Mouse (Mus musculus) lung, adult 2 months (tissue): ENCODE data around the gene Ccdc181. TPM values are rescaled to one million over a fixed set of nuclear protein-coding genes. Genes with fewer than 3 reads are reported as not detected.
"Not testable (repeated sequence)": the region's sequence is repeated elsewhere in the genome, so short reads cannot be mapped to it uniquely, and the experiment has no call there.

Experiments used
- DNase-seq: peaks from one replicate; pipeline ENCODE4 v3.0.0; 2022
- H3K4me1 ChIP-seq: fragments of 200-500 bp; 2 replicates; pipeline ENCODE4 v1.6.1; 2011; ENCODE audit warnings: low read length; ENCODE audit not compliant: control insufficient read depth, insufficient read depth
- H3K4me3 ChIP-seq: fragments of 200-500 bp; replicated peaks from 2 replicates; pipeline ENCODE3; 2011; ENCODE audit warnings: low read depth, mild to moderate bottlenecking, control low read depth, low read length; ENCODE audit errors: extremely low read depth
- CTCF ChIP-seq: fragments of 200-500 bp; IDR thresholded peaks from 2 replicates; pipeline ENCODE4 v1.5.1; 2011; ENCODE audit warnings: mild to moderate bottlenecking, low read length, control low read depth; ENCODE audit not compliant: insufficient read depth
- POLR2A ChIP-seq: fragments of 200-500 bp; IDR thresholded peaks from 2 replicates; pipeline ENCODE4 v1.6.1; 2011; ENCODE audit warnings: low read depth, mild to moderate bottlenecking, control low read depth, low read length, borderline replicate concordance; ENCODE audit errors: extremely low read depth
- WGBS: fragments of 180-500 bp; shearing (Covaris S2); methylation state at CpG from one replicate; pipeline ENCODE4 v1.1.7; 2018; 5-methylcytosine and 5-hydroxymethylcytosine counted together
- polyA plus RNA-seq: library from polyadenylated mRNA; depleted of rRNA; stranded (reverse); fragments of >200 nt; gene quantifications from 2 replicates; pipeline ENCODE4 v1.2.3, GENCODE M21; 2012; rRNA removed

Ccdc181 gene
- polyA plus RNA-seq, result 3.4 and 5.5 TPM in 2 replicates

- TF ChIP-seq POLR2A, result peak; percentile 61; the same call in 1 of the 2 replicates
- TF ChIP-seq CTCF, result no peak
- peaks cover 3% of the 10 kb centered on the region; the same call in 1 of the 2 replicates for H3K4me1 ChIP-seq
- H3K4me3 ChIP-seq, result peak within 1 kb of the TSS; percentile 87
- DNase-seq, result peak; percentile 90
- under 1% methylated on average over 31 of the region's 31 CpGs for WGBS
Observed at GRCm38 (mm10) chr1:164275455-164275954, at the start of gene Ccdc181. Ccdc181 (plus strand) TSS chr1:164275585.

GRCm38 (mm10) chr1:164231937-164232570 lies 43.3 kb upstream of the Ccdc181 start:
- not testable (repeated sequence) for H3K4me3 ChIP-seq, H3K4me1 ChIP-seq, DNase-seq
- 78% methylated on average over 2 of the region's 4 CpGs for WGBS

- Histone ChIP-seq H3K4me3 (no peak overlapping the region), H3K4me1 (no peaks in the 10 kb centered on the region)
- DNase-seq, result no peak
- WGBS, result 77% methylated on average over 1 of the region's 1 CpGs
- TF ChIP-seq POLR2A, result no peak
- TF ChIP-seq CTCF, result no peak
Observed at GRCm38 (mm10) chr1:164233447-164233846, 41.9 kb upstream of the Ccdc181 start.

GRCm38 (mm10) chr1:164235078-164235477 lies 40.3 kb upstream of the Ccdc181 start:
- no peak for DNase-seq
- 50% methylated on average over 7 of the region's 7 CpGs for WGBS
- Histone ChIP-seq H3K4me3 (no peak overlapping the region), H3K4me1 (no peaks in the 10 kb centered on the region)
- TF ChIP-seq POLR2A (no peak), CTCF (no peak)

- TF ChIP-seq POLR2A (no peak), CTCF (no peak)
- no peak for DNase-seq
- H3K4me3 ChIP-seq, result no peak overlapping the region
- no peaks in the 10 kb centered on the region for H3K4me1 ChIP-seq
- WGBS, result 47% methylated on average over 7 of the region's 7 CpGs
Observed at GRCm38 (mm10) chr1:164236078-164236477, 39.3 kb upstream of the Ccdc181 start.

GRCm38 (mm10) chr1:164241494-164241893 lies 33.9 kb upstream of the Ccdc181 start:
- Histone ChIP-seq H3K4me1 (no peaks in the 10 kb centered on the region), H3K4me3 (no peak overlapping the region)
- WGBS, result 80% methylated on average over 2 of the region's 2 CpGs
- TF ChIP-seq CTCF (no peak), POLR2A (no peak)
- no peak for DNase-seq

- no peak for DNase-seq
- H3K4me3 ChIP-seq, result no peak overlapping the region
- no peaks in the 10 kb centered on the region for H3K4me1 ChIP-seq
- TF ChIP-seq POLR2A (no peak), CTCF (no peak)
- WGBS, result 60% methylated on average over 8 of the region's 8 CpGs
Observed at GRCm38 (mm10) chr1:164242809-164243208, 32.6 kb upstream of the Ccdc181 start.

- Histone ChIP-seq H3K4me1 (peaks cover 9% of the 10 kb centered on the region; the same call in 1 of the 2 replicates), H3K4me3 (no peak overlapping the region)
- no peak for DNase-seq
- TF ChIP-seq POLR2A (no peak), CTCF (no peak)
- 54% methylated on average over 8 of the region's 8 CpGs for WGBS
Observed at GRCm38 (mm10) chr1:164247442-164247841, 27.9 kb upstream of the Ccdc181 start.

GRCm38 (mm10) chr1:164247971-164248370 lies 27.4 kb upstream of the Ccdc181 start:
- DNase-seq, result peak; percentile 14
- TF ChIP-seq CTCF (no peak), POLR2A (no peak)
- Histone ChIP-seq H3K4me3 (no peak overlapping the region), H3K4me1 (peaks cover 9% of the 10 kb centered on the region; the same call in 1 of the 2 replicates)
- 14% methylated on average over 10 of the region's 10 CpGs for WGBS
